8 mouse cellular contexts compared by ENCODE assay signal in genomic region chr3:103916839-103917237, GRCm38 (mm10). TPM values are rescaled to one million over a fixed set of nuclear protein-coding genes. Genes with fewer than 3 reads are reported as not detected.
DNase-seq lines count a peak whose midpoint lies in the region; ATAC-seq and TF ChIP-seq lines count a peak whose summit lies in the region.

No protein-coding gene starts in this region.

- no peak overlapping the region; the same call in 1 of the 2 replicates for H3K9ac ChIP-seq in lung, embryonic 15.5 days
- H3K9ac ChIP-seq in forebrain, embryonic 11.5 days (ENCODE audit: low read length), result peak overlapping the region; percentile 50; the same call in 1 of the 2 replicates
- peak overlapping the region; percentile 5; the same call in 1 of the 2 replicates for H3K9ac ChIP-seq in neural tube, embryonic 14.5 days (replicated peaks; ENCODE audit: low read depth, low read length)

- TF ChIP-seq CTCF in lung, adult 2 months (IDR thresholded peaks at IDR 0.05; ENCODE audit: insufficient read depth, low read length), result no peak

- no peak overlapping the region for H3K27ac ChIP-seq in lung, embryonic 15.5 days
- no peak overlapping the region for H3K27ac ChIP-seq in forebrain, embryonic 11.5 days (ENCODE audit: low read depth, low read length)
- no peak overlapping the region for H3K27ac ChIP-seq in limb, embryonic 10.5 days
- no peak overlapping the region for H3K27ac ChIP-seq in neural tube, embryonic 14.5 days (ENCODE audit: low read depth, low read length)

- no peak for TF ChIP-seq POLR2A in lung, adult 2 months (IDR thresholded peaks at IDR 0.05; ENCODE audit: borderline replicate concordance, extremely low read depth, low read depth, low read length)

- H3K4me2 ChIP-seq in lung, embryonic 15.5 days, result peak overlapping the region; percentile 67
- H3K4me2 ChIP-seq in forebrain, embryonic 11.5 days (ENCODE audit: low read depth, low read length, severe bottlenecking), result peak overlapping the region; percentile 64
- H3K4me2 ChIP-seq in neural tube, embryonic 14.5 days (ENCODE audit: low read depth, low read length), result peak overlapping the region; percentile 65

- WGBS in lung, embryonic 15.5 days, result 44% methylated on average over 3 of the region's 3 CpGs
- 43% methylated on average over 3 of the region's 3 CpGs for WGBS in lung, adult 2 months
- 76% methylated on average over 3 of the region's 3 CpGs for WGBS in forebrain, embryonic 11.5 days
- 84% methylated on average over 3 of the region's 3 CpGs for WGBS in limb, embryonic 10.5 days
- 76% methylated on average over 3 of the region's 3 CpGs for WGBS in neural tube, embryonic 14.5 days

- H3K36me3 ChIP-seq in lung, embryonic 15.5 days, result no peaks in the 10 kb centered on the region
- no peaks in the 10 kb centered on the region for H3K36me3 ChIP-seq in forebrain, embryonic 11.5 days (ENCODE audit: control insufficient read depth, insufficient read depth, low read length)
- H3K36me3 ChIP-seq in limb, embryonic 10.5 days, result peaks cover 10% of the 10 kb centered on the region
- H3K36me3 ChIP-seq in neural tube, embryonic 14.5 days (ENCODE audit: control insufficient read depth, insufficient read depth, low read length), result no peaks in the 10 kb centered on the region

- DNase-seq in lung, adult 2 months, result no peak
- DNase-seq in forebrain, embryonic 11.5 days (ENCODE audit: low spot score), result no peak
- DNase-seq in limb, embryonic 10.5 days (ENCODE audit: low spot score), result no peak
- no peak for DNase-seq in frontal cortex, postnatal 14 days (ENCODE audit: low spot score in 2 of 2)
- no peak for DNase-seq in gastrocnemius, postnatal 4 days (ENCODE audit: low spot score in 2 of 2)

- ATAC-seq in lung, embryonic 15.5 days (ENCODE audit: borderline replicate concordance, extremely low read depth, low FRiP score, low TSS enrichment), result no peak
- ATAC-seq in forebrain, embryonic 11.5 days (replicated peaks; ENCODE audit: low FRiP score), result no peak
- no peak for ATAC-seq in neural tube, embryonic 14.5 days (ENCODE audit: low read depth)
- no peak for ATAC-seq in erythroid progenitor cell, adult 5-6 weeks (replicated peaks; ENCODE audit: low FRiP score, poor library complexity, severe bottlenecking)

- peak overlapping the region; percentile 92 for H3K4me3 ChIP-seq in lung, embryonic 15.5 days
- no peak overlapping the region for H3K4me3 ChIP-seq in lung, adult 2 months (replicated peaks; ENCODE audit: extremely low read depth, low read depth, low read length)
- peak overlapping the region; percentile 99; the same call in 1 of the 2 replicates for H3K4me3 ChIP-seq in forebrain, embryonic 11.5 days (ENCODE audit: low read depth, low read length)
- H3K4me3 ChIP-seq in limb, embryonic 10.5 days, result peak overlapping the region; percentile 83
- peak overlapping the region; percentile 92 for H3K4me3 ChIP-seq in neural tube, embryonic 14.5 days (ENCODE audit: low read depth, low read length)

- H3K4me1 ChIP-seq in lung, embryonic 15.5 days, result peaks cover 14% of the 10 kb centered on the region
- peaks cover 5% of the 10 kb centered on the region; the same call in 1 of the 2 replicates for H3K4me1 ChIP-seq in lung, adult 2 months (ENCODE audit: control insufficient read depth, insufficient read depth, low read length)
- H3K4me1 ChIP-seq in forebrain, embryonic 11.5 days (replicated peaks; ENCODE audit: control insufficient read depth, insufficient read depth, low read length), result peaks cover 3% of the 10 kb centered on the region; the same call in 1 of the 2 replicates
- peaks cover 16% of the 10 kb centered on the region for H3K4me1 ChIP-seq in limb, embryonic 10.5 days
- H3K4me1 ChIP-seq in neural tube, embryonic 14.5 days (ENCODE audit: control insufficient read depth, insufficient read depth, low read length), result peaks cover 10% of the 10 kb centered on the region

- no peaks in the 10 kb centered on the region for H3K27me3 ChIP-seq in lung, embryonic 15.5 days
- H3K27me3 ChIP-seq in forebrain, embryonic 11.5 days (ENCODE audit: control insufficient read depth, insufficient read depth, low read length), result no peaks in the 10 kb centered on the region
- H3K27me3 ChIP-seq in limb, embryonic 10.5 days (ENCODE audit: low read depth, poor library complexity, severe bottlenecking), result no peaks in the 10 kb centered on the region
- H3K27me3 ChIP-seq in neural tube, embryonic 14.5 days (ENCODE audit: control insufficient read depth, insufficient read depth, low read length), result no peaks in the 10 kb centered on the region

- H3K9me3 ChIP-seq in lung, embryonic 15.5 days, result no peaks in the 10 kb centered on the region
- no peaks in the 10 kb centered on the region for H3K9me3 ChIP-seq in forebrain, embryonic 11.5 days (ENCODE audit: control insufficient read depth, low read length)
- no peaks in the 10 kb centered on the region for H3K9me3 ChIP-seq in limb, embryonic 10.5 days (replicated peaks)
- no peaks in the 10 kb centered on the region for H3K9me3 ChIP-seq in neural tube, embryonic 14.5 days (ENCODE audit: control insufficient read depth, low read length)

RNA-seq across cellular contexts. Expression of gene Rsbn1, which starts 2.9 kb away (rescaled TPM):
- 10.1 and 10.2 TPM in 2 replicates for polyA plus RNA-seq in lung, embryonic 15.5 days (2015; fragmentation: Nextera tagmentation; extraction: Ambion mirVana)
- 4.3 and 4.9 TPM in 2 replicates for polyA plus RNA-seq in lung, adult 2 months (2012; rRNA removed)
- 21.6 and 23.6 TPM in 2 replicates for polyA plus RNA-seq in forebrain, embryonic 11.5 days (2014; fragmentation: Nextera tagmentation; extraction: Ambion mirVana)
- polyA plus RNA-seq in limb, embryonic 10.5 days (2016; fragmentation: Nextera tagmentation; extraction: Ambion mirVana), result 12.6 and 15.1 TPM in 2 replicates
- polyA plus RNA-seq in neural tube, embryonic 14.5 days (2014; fragmentation: Nextera tagmentation; extraction: Ambion mirVana), result 24.6 and 28.0 TPM in 2 replicates
- total RNA-seq in erythroid progenitor cell, adult 5-6 weeks (2015; ENCODE audit: low replicate concordance), result 27.4 and 38.6 TPM in 2 replicates
- total RNA-seq in erythroid progenitor cell, adult 5-6 weeks (2017; ENCODE audit: low replicate concordance), result 35.8 and 36.2 TPM in 2 replicates
- total RNA-seq in gastrocnemius, postnatal 4 days (2021), result 10 to 100 TPM in 1 of 2 experiments, 1 to 10 TPM in 1; 9.8 to 11.9 TPM

RNA-seq across cellular contexts. Expression of gene Phtf1, which starts 51.1 kb away (rescaled TPM):
- 25.0 and 29.2 TPM in 2 replicates for polyA plus RNA-seq in lung, embryonic 15.5 days (2015; fragmentation: Nextera tagmentation; extraction: Ambion mirVana)
- 7.8 and 8.4 TPM in 2 replicates for polyA plus RNA-seq in lung, adult 2 months (2012; rRNA removed)
- polyA plus RNA-seq in forebrain, embryonic 11.5 days (2014; fragmentation: Nextera tagmentation; extraction: Ambion mirVana), result 46.8 and 49.7 TPM in 2 replicates
- polyA plus RNA-seq in limb, embryonic 10.5 days (2016; fragmentation: Nextera tagmentation; extraction: Ambion mirVana), result 28.7 and 33.3 TPM in 2 replicates
- polyA plus RNA-seq in neural tube, embryonic 14.5 days (2014; fragmentation: Nextera tagmentation; extraction: Ambion mirVana), result 27.3 and 33.4 TPM in 2 replicates
- 3.4 and 13.3 TPM in 2 replicates for total RNA-seq in erythroid progenitor cell, adult 5-6 weeks (2015; ENCODE audit: low replicate concordance)
- total RNA-seq in erythroid progenitor cell, adult 5-6 weeks (2017; ENCODE audit: low replicate concordance), result 5.6 and 20.7 TPM in 2 replicates
- 10 to 100 TPM; 17.7 to 18.3 TPM for total RNA-seq in gastrocnemius, postnatal 4 days (2021)

RNA-seq across cellular contexts. Expression of gene Ptpn22, which starts 57.2 kb away (rescaled TPM):
- polyA plus RNA-seq in lung, embryonic 15.5 days (2015; fragmentation: Nextera tagmentation; extraction: Ambion mirVana), result 1.0 and 2.5 TPM in 2 replicates
- 2.5 and 2.7 TPM in 2 replicates for polyA plus RNA-seq in lung, adult 2 months (2012; rRNA removed)
- 0.37 and 0.68 TPM in 2 replicates for polyA plus RNA-seq in forebrain, embryonic 11.5 days (2014; fragmentation: Nextera tagmentation; extraction: Ambion mirVana)
- 0.28 TPM in 1 of 2 replicates, not detected in the other for polyA plus RNA-seq in limb, embryonic 10.5 days (2016; fragmentation: Nextera tagmentation; extraction: Ambion mirVana)
- 0.17 and 0.57 TPM in 2 replicates for polyA plus RNA-seq in neural tube, embryonic 14.5 days (2014; fragmentation: Nextera tagmentation; extraction: Ambion mirVana)
- total RNA-seq in erythroid progenitor cell, adult 5-6 weeks (2015; ENCODE audit: low replicate concordance), result 19.7 and 32.1 TPM in 2 replicates
- 10.3 and 10.7 TPM in 2 replicates for total RNA-seq in erythroid progenitor cell, adult 5-6 weeks (2017; ENCODE audit: low replicate concordance)
- under 1 TPM; 0.49 to 0.52 TPM for total RNA-seq in gastrocnemius, postnatal 4 days (2021)
